Comparison of ENCODE assay signal across 24 mouse cellular contexts in genomic region chrX:159995808-159996207, GRCm38 (mm10). TPM values are rescaled to one million over a fixed set of nuclear protein-coding genes. Genes with fewer than 3 reads are reported as not detected.
"Had no signal": no experiment of that assay in that cellular context is flagged by ENCODE, and none has a peak within 500 bp of the region (broad histone marks: within the 10 kb centered on the region; RNA-seq: fewer than 3 reads in every experiment).

No protein-coding gene starts in this region.

- H3K9ac ChIP-seq: embryonic facial prominence, embryonic 12.5 days; embryonic facial prominence, embryonic 13.5 days; embryonic facial prominence, embryonic 15.5 days; forebrain, embryonic 12.5 days; forebrain, embryonic 13.5 days; forebrain, embryonic 15.5 days; forebrain, postnatal 0 days had no signal

- H3K36me3 ChIP-seq: embryonic facial prominence, embryonic 10.5 days; embryonic facial prominence, embryonic 12.5 days; embryonic facial prominence, embryonic 13.5 days; embryonic facial prominence, embryonic 15.5 days; forebrain, embryonic 10.5 days; forebrain, embryonic 12.5 days; forebrain, embryonic 15.5 days; heart, embryonic 10.5 days had no signal

- H3K27me3 ChIP-seq: embryonic facial prominence, embryonic 12.5 days; embryonic facial prominence, embryonic 15.5 days; forebrain, embryonic 13.5 days; forebrain, embryonic 15.5 days had no signal

- H3K9me3 ChIP-seq: embryonic facial prominence, embryonic 10.5 days; embryonic facial prominence, embryonic 12.5 days; embryonic facial prominence, embryonic 13.5 days; embryonic facial prominence, embryonic 15.5 days; forebrain, embryonic 10.5 days; forebrain, embryonic 12.5 days; forebrain, embryonic 13.5 days; forebrain, embryonic 15.5 days; heart, embryonic 10.5 days had no signal

- H3K27ac ChIP-seq: embryonic facial prominence, embryonic 10.5 days; embryonic facial prominence, embryonic 12.5 days; embryonic facial prominence, embryonic 13.5 days; embryonic facial prominence, embryonic 15.5 days; forebrain, embryonic 10.5 days; forebrain, embryonic 12.5 days; forebrain, embryonic 13.5 days; forebrain, embryonic 15.5 days; gastrocnemius, adult 2 months; heart, adult 2 months; heart, embryonic 10.5 days had no signal

- H3K4me1 ChIP-seq: embryonic facial prominence, embryonic 10.5 days; embryonic facial prominence, embryonic 12.5 days; embryonic facial prominence, embryonic 13.5 days; embryonic facial prominence, embryonic 15.5 days; forebrain, embryonic 10.5 days; forebrain, embryonic 12.5 days; forebrain, embryonic 13.5 days; forebrain, embryonic 15.5 days; heart, embryonic 10.5 days had no signal

- DNase-seq: cerebellum, adult 9-11 months; cerebellum, postnatal 10 days; cerebellum, postnatal 14 days; cerebellum, postnatal 25 days; cerebellum, postnatal 36 days; embryo, embryonic 11 days; forebrain, postnatal 0 days; gastrocnemius, adult 2 months; gastrocnemius, postnatal 14 days; gastrocnemius, postnatal 25 days; gastrocnemius, postnatal 36 days; heart, adult 11 months; heart, adult 18-20 months; heart, adult 2 months had no signal

- H3K4me3 ChIP-seq: embryonic facial prominence, embryonic 10.5 days; embryonic facial prominence, embryonic 12.5 days; embryonic facial prominence, embryonic 13.5 days; embryonic facial prominence, embryonic 15.5 days; erythroblast, embryonic 14.5 days; forebrain, embryonic 10.5 days; forebrain, embryonic 12.5 days; forebrain, embryonic 13.5 days; forebrain, embryonic 15.5 days; gastrocnemius, adult 2 months; heart, adult 2 months; heart, embryonic 10.5 days had no signal

RNA-seq across cellular contexts. Expression of gene Map3k15, which starts 7.6 kb away (rescaled TPM):
- polyA plus RNA-seq: erythroblast, embryonic 14.5 days had no signal
